Mouse (Mus musculus): Measurements from ENCODE around the gene Apopt1. TPM values are rescaled to one million over a fixed set of nuclear protein-coding genes. Genes with fewer than 3 reads are reported as not detected.
A peak's percentile ranks its signal among the peaks of the same experiment; 100 is the strongest.

The Apopt1 gene
- 10 to 100 TPM; 65.7 to 82.3 (median 74.3) TPM for total RNA-seq (2022)

DNA sequence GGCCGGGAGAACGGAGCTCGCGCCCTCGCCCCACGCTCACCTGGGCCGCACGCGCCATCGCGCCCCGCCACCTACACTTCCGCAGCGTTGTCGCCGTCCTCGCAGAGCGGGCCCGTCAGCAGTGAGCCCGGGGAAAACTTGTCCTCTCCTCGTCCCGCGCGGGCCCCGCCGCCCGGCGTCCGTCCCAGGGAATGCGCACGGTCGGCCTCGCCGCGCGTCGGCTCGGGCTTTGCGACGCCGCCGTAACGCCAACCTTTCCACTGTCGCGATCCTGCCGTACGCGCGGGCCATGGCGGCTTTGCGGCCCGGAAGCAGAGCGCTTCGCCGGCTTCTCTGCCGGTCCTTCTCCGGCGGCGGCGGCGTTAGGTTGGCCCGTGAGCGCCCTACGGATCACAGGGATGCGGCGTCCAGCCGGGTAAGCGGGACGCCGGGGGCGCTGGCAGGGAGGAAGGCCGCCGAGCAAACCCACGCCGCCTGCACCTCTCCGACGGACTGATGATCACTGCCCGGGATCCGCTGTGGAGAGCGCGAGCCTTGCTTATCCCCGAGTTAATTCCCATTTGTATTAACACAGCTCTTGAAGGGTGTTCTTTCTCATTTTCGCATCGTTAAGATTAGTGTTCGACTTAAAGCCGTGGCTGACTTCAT is at the start of gene Apopt1, which contains the start of gene Bag5:
Gene Apopt1, plus strand, starts transcription at position 258 of the 648 bp plus-strand sequence.
Gene Bag5, minus strand, starts transcription at position 254 of the 648 bp plus-strand sequence.
- DNase-seq = peak; percentile 89

DNA sequence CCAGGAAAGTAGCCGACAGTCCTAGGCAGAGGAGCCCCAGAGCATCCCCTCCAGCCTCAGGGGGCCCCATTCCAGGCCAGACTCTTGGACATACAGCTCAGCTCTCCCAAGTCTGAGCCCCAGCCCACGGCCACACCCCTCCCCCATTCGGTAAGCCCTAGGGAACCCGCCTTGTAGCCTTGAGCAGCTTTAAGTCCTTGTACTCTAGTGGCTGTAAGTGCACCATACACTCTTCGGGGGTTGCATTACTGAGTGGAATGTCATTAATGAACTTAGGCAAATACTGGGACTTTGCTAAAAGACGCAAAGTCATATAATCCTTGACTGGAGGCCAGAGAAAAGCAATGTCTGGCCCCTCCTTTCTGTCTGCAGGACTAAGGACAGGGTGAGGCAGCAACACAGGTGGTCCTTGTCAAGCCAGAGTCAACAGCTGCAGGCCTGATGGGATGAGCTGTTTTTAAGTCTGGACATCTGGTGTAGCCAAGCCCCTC is 48.9 kb upstream of the Apopt1 start:
- no peak for DNase-seq

DNA sequence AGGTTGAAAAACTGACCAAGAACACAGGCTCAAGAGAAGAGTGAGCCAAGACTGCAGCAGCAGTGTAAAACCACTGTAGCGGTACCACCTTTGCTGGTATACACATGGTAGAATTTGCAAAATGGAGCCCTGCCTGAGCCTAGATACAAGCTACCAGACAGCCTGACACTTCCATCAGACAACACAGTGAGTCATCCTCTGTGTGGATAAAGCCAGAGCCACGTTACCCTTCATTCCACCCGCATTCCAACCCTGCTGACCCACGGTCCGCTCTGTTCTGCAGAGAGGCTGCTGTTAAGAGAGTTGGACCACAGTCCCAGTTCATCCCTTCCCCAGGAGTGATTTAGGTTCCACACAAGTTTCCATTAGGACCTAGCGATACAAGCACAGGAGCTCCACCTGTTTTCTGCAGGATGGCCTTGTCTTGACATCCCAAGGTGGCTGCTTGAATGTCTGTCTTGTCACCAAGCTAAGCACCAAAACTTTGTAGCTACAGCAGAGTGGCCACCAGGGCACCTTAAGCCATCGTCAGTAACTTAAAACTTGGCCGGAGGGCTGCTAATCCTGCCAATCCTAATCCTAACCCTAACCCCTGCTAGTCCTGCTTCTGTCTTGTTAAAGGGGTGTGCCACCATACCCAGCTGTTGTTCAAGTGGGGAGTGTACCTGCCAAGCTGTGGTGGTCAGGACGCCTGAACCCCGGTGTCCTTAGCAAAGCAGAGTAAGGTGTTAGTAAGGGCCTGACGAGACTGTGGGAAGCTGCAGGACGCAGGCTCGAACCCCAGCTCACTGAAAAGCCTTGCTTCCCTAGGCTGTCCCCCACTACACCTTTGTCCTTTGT is 47.8 kb upstream of the Apopt1 start:
- DNase-seq = no peak

DNA sequence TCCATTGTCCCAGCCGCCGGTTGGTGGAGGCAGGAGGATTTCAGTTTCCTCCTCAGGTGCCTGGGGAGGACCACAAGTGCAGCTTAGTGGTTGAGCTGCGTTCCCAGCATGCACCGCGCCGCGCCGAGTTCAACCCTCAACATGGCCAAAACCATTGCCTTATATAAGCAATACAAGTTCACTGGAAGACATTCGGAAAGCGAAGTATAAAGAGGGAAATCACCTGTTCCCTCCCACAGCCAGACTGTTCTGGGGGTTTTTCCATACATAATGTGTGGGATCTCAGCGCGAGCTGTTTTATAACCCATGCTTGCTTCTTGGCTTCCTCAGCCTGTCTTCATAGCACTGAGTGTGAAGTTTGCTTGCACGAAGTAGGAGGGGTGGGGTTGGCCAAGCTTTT is 46.7 kb upstream of the Apopt1 start:
- no peak for DNase-seq

GRCm38 (mm10) chr12:111667421-111667820 is 45.6 kb upstream of the Apopt1 start:
- no peak for DNase-seq

- peak; percentile 88 for DNase-seq
Measured at GRCm38 (mm10) chr12:111668457-111668912, 44.6 kb upstream of the Apopt1 start.

DNA sequence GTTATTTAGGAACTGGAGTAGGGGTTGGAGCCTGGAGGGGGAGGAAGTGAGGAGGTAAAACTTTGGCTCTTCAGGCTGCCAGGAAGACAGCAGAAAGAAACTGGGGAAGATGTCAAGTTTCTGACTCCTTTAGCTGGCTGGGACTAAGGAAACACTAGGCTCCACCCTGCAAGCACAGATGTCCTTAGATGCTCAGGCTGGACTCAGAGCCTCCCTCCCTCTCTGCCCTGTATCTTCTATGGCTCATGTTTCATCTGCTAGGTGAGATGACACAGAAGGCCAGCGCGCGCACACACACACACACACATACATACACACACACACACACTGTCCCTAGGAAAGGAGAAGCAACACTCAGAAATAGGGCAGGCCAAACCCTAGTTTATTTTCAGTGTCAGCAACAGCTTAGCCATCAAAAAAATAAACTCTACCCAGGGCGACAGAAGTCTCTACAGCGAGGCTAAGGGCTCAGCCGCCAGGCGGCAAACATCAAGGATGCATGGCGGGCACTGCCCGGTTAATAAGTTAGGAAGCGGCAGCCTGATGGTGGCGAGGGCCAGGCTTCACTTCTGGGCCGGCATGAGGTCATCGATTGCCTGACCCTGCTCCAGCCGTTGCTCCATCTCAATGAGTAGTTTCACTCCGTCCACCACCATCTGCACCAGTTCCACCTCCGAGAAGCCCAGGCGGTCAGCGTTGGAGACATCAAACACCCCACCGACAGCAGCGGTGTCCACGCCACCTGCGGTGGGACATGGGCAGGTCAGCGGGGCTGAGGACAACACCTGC is 43.9 kb upstream of the Apopt1 start:
- DNase-seq = no peak

DNA sequence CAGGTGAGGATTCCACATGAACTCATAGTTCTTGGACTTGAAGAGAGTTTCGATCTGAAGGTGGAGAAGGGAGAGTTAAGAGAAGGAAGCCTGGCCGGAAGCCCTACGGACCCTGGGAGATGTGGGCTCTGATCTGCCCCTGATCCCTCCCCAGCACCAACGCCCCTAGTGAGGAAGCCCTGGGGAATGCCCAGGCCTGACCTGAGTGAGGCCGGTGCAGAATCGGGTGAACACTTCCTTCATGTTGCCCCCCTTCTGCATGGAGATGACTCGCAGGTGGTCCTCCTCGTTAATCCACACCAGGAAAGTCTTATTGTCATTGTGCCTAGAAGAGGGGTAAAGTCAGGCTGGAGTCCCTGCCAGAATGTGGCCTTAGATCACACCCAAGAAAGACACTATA is 43.1 kb upstream of the Apopt1 start:
- no peak for DNase-seq

DNA sequence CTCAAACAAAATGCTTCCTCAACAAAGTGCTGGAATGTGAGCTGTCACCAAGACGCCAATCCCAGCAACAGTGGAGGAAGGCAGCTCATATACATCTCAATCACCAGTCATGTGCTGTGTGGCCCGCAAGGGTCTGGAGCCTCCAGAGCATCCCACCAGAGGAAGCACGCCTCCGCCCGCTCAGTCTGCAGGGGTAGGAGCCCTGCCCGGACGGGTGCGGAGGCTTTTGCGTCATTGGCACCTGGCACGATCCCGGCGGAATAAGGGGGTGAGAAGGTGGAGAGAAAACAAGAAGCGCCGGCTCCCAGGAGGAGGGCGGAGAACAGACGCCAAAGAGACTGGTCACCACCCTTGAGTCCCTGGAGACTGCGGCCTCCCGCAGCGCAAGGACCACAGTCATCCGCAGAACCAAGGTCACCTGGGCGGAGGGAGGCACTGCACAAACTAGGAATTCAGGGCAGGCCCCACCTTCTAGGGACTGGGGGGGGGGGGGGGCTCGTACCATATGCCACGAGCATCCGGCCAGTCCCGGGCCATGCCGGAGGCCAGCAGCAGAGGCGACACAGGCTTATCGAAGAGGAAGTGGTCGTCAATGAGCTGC is 42.6 kb upstream of the Apopt1 start:
- no peak for DNase-seq

GRCm38 (mm10) chr12:111670976-111671375 is 42.1 kb upstream of the Apopt1 start:
- DNase-seq = no peak

- no peak for DNase-seq
Measured at GRCm38 (mm10) chr12:111671431-111671902, 41.6 kb upstream of the Apopt1 start.

GRCm38 (mm10) chr12:111672176-111672575 is 40.9 kb upstream of the Apopt1 start, which contains the start of gene Ckb:
Gene Ckb, minus strand, starts transcription at chr12:111672338.
- no peak for DNase-seq

- DNase-seq = no peak
Measured at GRCm38 (mm10) chr12:111672581-111672980, 40.5 kb upstream of the Apopt1 start.

GRCm38 (mm10) chr12:111674850-111675486 is 38.1 kb upstream of the Apopt1 start:
- no peak for DNase-seq

GRCm38 (mm10) chr12:111675797-111676580 is 37.1 kb upstream of the Apopt1 start:
- no peak for DNase-seq

DNA sequence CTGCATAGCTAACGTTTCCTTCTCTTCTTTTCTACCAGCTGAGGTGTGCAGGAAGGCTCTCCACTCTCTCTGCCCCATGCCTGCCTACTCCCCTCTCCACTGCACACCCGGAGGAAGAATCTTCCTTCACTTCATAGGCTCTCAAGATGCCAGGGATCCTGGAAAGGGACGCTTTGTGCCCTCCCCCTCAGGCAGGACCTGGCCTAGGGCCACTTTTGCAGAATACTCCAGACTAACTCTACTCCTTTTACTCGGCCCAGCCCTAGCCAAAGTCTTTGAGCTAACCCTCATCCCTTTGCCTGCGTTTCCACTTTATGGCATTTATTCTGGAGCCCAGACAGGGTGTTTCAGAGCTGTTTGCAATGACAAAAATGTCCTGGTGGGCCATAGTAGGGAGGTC is 35.6 kb upstream of the Apopt1 start:
- no peak for DNase-seq

GRCm38 (mm10) chr12:111677882-111678669 is 35.0 kb upstream of the Apopt1 start, which contains the start of gene Trmt61a:
Gene Trmt61a, plus strand, starts transcription at chr12:111678105.
- DNase-seq = peak; percentile 85

- DNase-seq = no peak
Measured at GRCm38 (mm10) chr12:111678670-111678933, 34.5 kb upstream of the Apopt1 start.

DNA sequence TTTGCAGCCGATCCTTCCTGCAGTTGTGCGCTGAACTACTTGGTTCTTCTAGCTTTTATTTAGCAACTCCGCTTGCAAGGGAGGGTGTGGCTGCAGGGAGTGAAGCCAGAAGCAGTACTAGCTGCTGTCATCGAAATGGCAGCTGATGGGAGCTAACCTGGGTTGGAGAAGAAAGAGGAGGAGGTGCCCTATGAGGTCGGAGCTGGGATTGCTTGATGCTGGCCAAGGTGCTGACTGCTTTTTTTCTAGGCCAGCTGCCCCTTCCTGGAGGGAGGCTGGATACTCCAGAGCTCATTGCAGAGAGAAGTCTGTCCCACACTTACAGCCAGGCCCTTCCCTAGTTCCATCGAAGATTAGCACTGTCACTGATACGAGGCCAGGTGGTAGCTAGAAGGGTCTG is 34.1 kb upstream of the Apopt1 start:
- DNase-seq = no peak

DNA sequence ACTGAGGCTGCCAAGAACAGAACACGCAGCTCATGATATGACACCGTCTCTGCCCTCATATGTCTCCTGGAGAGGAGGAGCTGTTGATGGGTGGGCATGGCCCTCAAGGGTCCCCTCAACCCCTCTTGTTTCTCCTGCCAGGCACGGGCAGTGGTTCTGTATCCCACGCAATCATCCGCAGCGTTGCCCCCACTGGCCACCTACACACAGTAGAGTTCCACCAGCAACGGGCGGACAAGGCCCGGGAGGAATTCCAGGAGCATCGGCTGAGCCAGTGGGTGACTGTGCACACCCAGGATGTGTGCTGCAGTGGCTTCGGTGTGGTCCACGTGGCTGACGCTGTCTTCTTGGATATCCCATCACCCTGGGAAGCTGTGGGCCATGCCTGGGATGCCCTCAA is 32.4 kb upstream of the Apopt1 start:
- DNase-seq = no peak
